Mouse (Mus musculus) liver, postnatal 0 days (tissue): ENCODE results near the gene Kif2a.

Experiments
- CTCF ChIP-seq: sonication (generic); IDR thresholded peaks from 2 replicates; pipeline ENCODE4 v1.5.1; 2016; ENCODE audit warnings: antibody characterized with exemption, low read depth
- EP300 ChIP-seq: IDR thresholded peaks from 2 replicates; pipeline ENCODE4 v1.6.1; 2016; ENCODE audit warnings: antibody characterized with exemption, low read depth, mild to moderate bottlenecking

DNA sequence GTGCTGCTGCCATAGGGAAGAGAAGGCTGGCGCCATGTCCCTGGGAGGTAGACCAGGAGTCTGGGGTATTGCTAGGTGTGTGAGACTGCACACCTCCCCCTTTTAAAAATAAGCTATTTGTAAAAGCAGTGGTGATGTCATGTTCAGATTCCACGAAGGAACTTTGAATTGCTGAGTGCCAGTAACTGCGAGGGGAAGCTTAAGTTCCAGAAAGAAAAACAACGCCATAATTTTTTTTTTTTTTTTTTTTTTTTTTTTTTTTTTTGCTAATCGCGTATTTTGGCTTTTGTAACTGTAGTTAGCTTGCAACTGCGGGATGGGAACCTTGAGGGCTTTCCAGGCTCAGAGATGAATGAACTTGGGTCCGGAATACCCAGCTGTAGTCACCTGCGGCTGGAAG is 76.4 kb downstream of the Kif2a start:
- TF ChIP-seq CTCF (no peak), EP300 (no peak)
